Mouse (Mus musculus): Measurements from ENCODE around the gene Fbxo27. TPM values are rescaled to one million over a fixed set of nuclear protein-coding genes. Genes with fewer than 3 reads are reported as not detected.
A peak's percentile ranks its signal among the peaks of the same experiment; 100 is the strongest.

Gene Fbxo27
- polyA plus RNA-seq (2012; rRNA removed) = 19.1 and 26.5 TPM in 2 replicates

GRCm38 (mm10) chr7:28692545-28693320, at the start of gene Fbxo27:
Gene Fbxo27, plus strand, starts transcription at chr7:28692849.
- WGBS = 65% methylated on average over 30 of the region's 30 CpGs
- H3K4me3 ChIP-seq (ENCODE audit: control insufficient read depth, insufficient read depth, low read length) = peak within 1 kb of the TSS; percentile 40
- TF ChIP-seq POLR2A (IDR thresholded peaks at IDR 0.05; ENCODE audit: control insufficient read depth, extremely low read depth, insufficient read depth, low read length, poor library complexity) (no peak), CTCF (IDR thresholded peaks at IDR 0.05; ENCODE audit: borderline replicate concordance, control insufficient read depth, extremely low read depth, insufficient read depth, low read length, poor library complexity) (no peak)
- H3K27ac ChIP-seq (ENCODE audit: control insufficient read depth, insufficient read depth, low read length) = no peak within 1 kb of the TSS
- H3K27me3 ChIP-seq (ENCODE audit: control insufficient read depth, insufficient read depth, low read length) = no peaks in the 10 kb centered on the region
- DNase-seq = no peak
- H3K4me1 ChIP-seq (replicated peaks; ENCODE audit: control insufficient read depth, insufficient read depth, low read length) = peaks cover 16% of the 10 kb centered on the region
- no peaks in the 10 kb centered on the region for H3K36me3 ChIP-seq (ENCODE audit: control insufficient read depth, insufficient read depth, low read length)

GRCm38 (mm10) chr7:28645366-28645765, 47.3 kb upstream of the Fbxo27 start:
- TF ChIP-seq POLR2A (IDR thresholded peaks at IDR 0.05; ENCODE audit: control insufficient read depth, extremely low read depth, insufficient read depth, low read length, poor library complexity) (no peak), CTCF (IDR thresholded peaks at IDR 0.05; ENCODE audit: borderline replicate concordance, control insufficient read depth, extremely low read depth, insufficient read depth, low read length, poor library complexity) (no peak)
- DNase-seq = no peak
- no peak overlapping the region for H3K27ac ChIP-seq (ENCODE audit: control insufficient read depth, insufficient read depth, low read length)
- H3K4me3 ChIP-seq (ENCODE audit: control insufficient read depth, insufficient read depth, low read length) = no peak overlapping the region
- no peaks in the 10 kb centered on the region for H3K27me3 ChIP-seq (ENCODE audit: control insufficient read depth, insufficient read depth, low read length)
- no peaks in the 10 kb centered on the region for H3K36me3 ChIP-seq (ENCODE audit: control insufficient read depth, insufficient read depth, low read length)
- 89% methylated on average over 6 of the region's 6 CpGs for WGBS
- H3K4me1 ChIP-seq (replicated peaks; ENCODE audit: control insufficient read depth, insufficient read depth, low read length) = no peaks in the 10 kb centered on the region

GRCm38 (mm10) chr7:28645947-28646475, 46.6 kb upstream of the Fbxo27 start:
- Histone ChIP-seq H3K27me3 (ENCODE audit: control insufficient read depth, insufficient read depth, low read length) (no peaks in the 10 kb centered on the region), H3K36me3 (ENCODE audit: control insufficient read depth, insufficient read depth, low read length) (no peaks in the 10 kb centered on the region), H3K27ac (ENCODE audit: control insufficient read depth, insufficient read depth, low read length) (no peak overlapping the region), H3K4me3 (ENCODE audit: control insufficient read depth, insufficient read depth, low read length) (no peak overlapping the region), H3K4me1 (replicated peaks; ENCODE audit: control insufficient read depth, insufficient read depth, low read length) (no peaks in the 10 kb centered on the region)
- no peak for DNase-seq
- WGBS = 77% methylated on average over 2 of the region's 2 CpGs
- no peak for TF ChIP-seq POLR2A (IDR thresholded peaks at IDR 0.05; ENCODE audit: control insufficient read depth, extremely low read depth, insufficient read depth, low read length, poor library complexity)
- no peak for TF ChIP-seq CTCF (IDR thresholded peaks at IDR 0.05; ENCODE audit: borderline replicate concordance, control insufficient read depth, extremely low read depth, insufficient read depth, low read length, poor library complexity)

GRCm38 (mm10) chr7:28647016-28647415, 45.6 kb upstream of the Fbxo27 start:
- WGBS = 64% methylated on average over 7 of the region's 7 CpGs
- no peaks in the 10 kb centered on the region for H3K36me3 ChIP-seq (ENCODE audit: control insufficient read depth, insufficient read depth, low read length)
- H3K4me1 ChIP-seq (replicated peaks; ENCODE audit: control insufficient read depth, insufficient read depth, low read length) = no peaks in the 10 kb centered on the region
- no peak overlapping the region for H3K27ac ChIP-seq (ENCODE audit: control insufficient read depth, insufficient read depth, low read length)
- no peak for TF ChIP-seq CTCF (IDR thresholded peaks at IDR 0.05; ENCODE audit: borderline replicate concordance, control insufficient read depth, extremely low read depth, insufficient read depth, low read length, poor library complexity)
- TF ChIP-seq POLR2A (IDR thresholded peaks at IDR 0.05; ENCODE audit: control insufficient read depth, extremely low read depth, insufficient read depth, low read length, poor library complexity) = no peak
- no peak overlapping the region for H3K4me3 ChIP-seq (ENCODE audit: control insufficient read depth, insufficient read depth, low read length)
- no peaks in the 10 kb centered on the region for H3K27me3 ChIP-seq (ENCODE audit: control insufficient read depth, insufficient read depth, low read length)
- peak; percentile 10 for DNase-seq

GRCm38 (mm10) chr7:28651157-28651556, 41.5 kb upstream of the Fbxo27 start:
- WGBS = 92% methylated on average over 2 of the region's 2 CpGs
- no peak overlapping the region for H3K27ac ChIP-seq (ENCODE audit: control insufficient read depth, insufficient read depth, low read length)
- no peaks in the 10 kb centered on the region for H3K4me1 ChIP-seq (replicated peaks; ENCODE audit: control insufficient read depth, insufficient read depth, low read length)
- no peaks in the 10 kb centered on the region for H3K36me3 ChIP-seq (ENCODE audit: control insufficient read depth, insufficient read depth, low read length)
- no peak overlapping the region for H3K4me3 ChIP-seq (ENCODE audit: control insufficient read depth, insufficient read depth, low read length)
- peak; percentile 11 for DNase-seq
- no peak for TF ChIP-seq CTCF (IDR thresholded peaks at IDR 0.05; ENCODE audit: borderline replicate concordance, control insufficient read depth, extremely low read depth, insufficient read depth, low read length, poor library complexity)
- no peak for TF ChIP-seq POLR2A (IDR thresholded peaks at IDR 0.05; ENCODE audit: control insufficient read depth, extremely low read depth, insufficient read depth, low read length, poor library complexity)
- H3K27me3 ChIP-seq (ENCODE audit: control insufficient read depth, insufficient read depth, low read length) = no peaks in the 10 kb centered on the region

- 93% methylated on average over 4 of the region's 4 CpGs for WGBS
- DNase-seq = no peak
- TF ChIP-seq POLR2A (IDR thresholded peaks at IDR 0.05; ENCODE audit: control insufficient read depth, extremely low read depth, insufficient read depth, low read length, poor library complexity) (no peak), CTCF (IDR thresholded peaks at IDR 0.05; ENCODE audit: borderline replicate concordance, control insufficient read depth, extremely low read depth, insufficient read depth, low read length, poor library complexity) (no peak)
These were observed 36.2 kb upstream of the Fbxo27 start for GRCm38 (mm10) chr7:28656430-28656829.

More at GRCm38 (mm10) chr7:28656430-28656829, 36.2 kb upstream of the Fbxo27 start:
- no peaks in the 10 kb centered on the region for H3K27me3 ChIP-seq (ENCODE audit: control insufficient read depth, insufficient read depth, low read length)
- no peaks in the 10 kb centered on the region for H3K36me3 ChIP-seq (ENCODE audit: control insufficient read depth, insufficient read depth, low read length)
- H3K4me3 ChIP-seq (ENCODE audit: control insufficient read depth, insufficient read depth, low read length) = no peak overlapping the region
- H3K4me1 ChIP-seq (replicated peaks; ENCODE audit: control insufficient read depth, insufficient read depth, low read length) = no peaks in the 10 kb centered on the region
- H3K27ac ChIP-seq (ENCODE audit: control insufficient read depth, insufficient read depth, low read length) = no peak overlapping the region

All from thymus, adult 2 months (tissue).